Mouse (Mus musculus) cortical plate, adult 2 months (tissue): Measurements from ENCODE around the gene Gatad2b. TPM values are rescaled to one million over a fixed set of nuclear protein-coding genes. Genes with fewer than 3 reads are reported as not detected.
"Not testable (repeated sequence)": the region's sequence is repeated elsewhere in the genome, so short reads cannot be mapped to it uniquely, and the experiment has no call there.

Source experiments
- H3K27ac ChIP-seq: fragments of 200-500 bp; 2 replicates; pipeline ENCODE4 v1.5.1; 2012; ENCODE audit warnings: low read length, control low read depth, inconsistent platforms; ENCODE audit not compliant: insufficient read depth
- H3K4me1 ChIP-seq: fragments of 200-500 bp; 2 replicates; pipeline ENCODE4 v1.6.1; 2011; ENCODE audit warnings: low read length; ENCODE audit not compliant: control insufficient read depth, insufficient read depth
- H3K4me3 ChIP-seq: fragments of 200-500 bp; 2 replicates; pipeline ENCODE4 v1.5.1; 2011; ENCODE audit warnings: mild to moderate bottlenecking, low read length, control low read depth; ENCODE audit not compliant: insufficient read depth
- CTCF ChIP-seq: fragments of 200-500 bp; IDR thresholded peaks from 2 replicates; pipeline ENCODE4 v1.5.1; 2011; ENCODE audit warnings: mild to moderate bottlenecking, control low read depth, low read length; ENCODE audit not compliant: insufficient read depth; ENCODE audit errors: extremely low read depth
- POLR2A ChIP-seq: fragments of 200-500 bp; IDR thresholded peaks from 2 replicates; pipeline ENCODE4 v1.6.1; 2011; ENCODE audit warnings: mild to moderate bottlenecking, low read length, control low read depth; ENCODE audit not compliant: insufficient read depth; ENCODE audit errors: extremely low read depth
- polyA plus RNA-seq: library from polyadenylated mRNA; depleted of rRNA; stranded (reverse); fragments of >200 nt; gene quantifications from 2 replicates; pipeline ENCODE4 v1.2.3, GENCODE M21; 2012

Gene Gatad2b
- polyA plus RNA-seq, 1 experiment: 35.4 TPM

DNA sequence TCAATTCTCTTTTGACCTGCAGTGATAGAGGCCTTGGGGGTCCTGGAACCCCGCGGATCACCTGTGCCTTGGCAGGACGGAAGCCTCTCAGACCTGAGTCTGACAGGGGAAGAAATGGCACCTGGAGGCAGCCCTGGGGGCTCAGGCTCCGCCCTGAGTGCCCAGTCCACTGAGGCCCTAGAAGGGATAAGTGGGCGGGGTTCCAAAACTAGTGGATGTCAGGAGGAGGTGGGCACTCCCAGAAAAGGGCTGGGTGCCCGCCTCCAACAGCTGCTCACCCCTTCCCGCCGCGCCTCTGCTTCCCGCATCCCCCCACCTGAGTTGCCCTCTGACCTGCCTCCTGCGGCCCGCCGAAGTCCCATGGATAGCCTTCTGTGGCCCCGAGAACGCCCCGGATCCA, 16.1 kb upstream of the Gatad2b start:
- Histone ChIP-seq H3K4me3 (no peak overlapping the region), H3K4me1 (no peaks in the 10 kb centered on the region), H3K27ac (no peak overlapping the region)
- no peak for TF ChIP-seq CTCF
- no peak for TF ChIP-seq POLR2A

DNA sequence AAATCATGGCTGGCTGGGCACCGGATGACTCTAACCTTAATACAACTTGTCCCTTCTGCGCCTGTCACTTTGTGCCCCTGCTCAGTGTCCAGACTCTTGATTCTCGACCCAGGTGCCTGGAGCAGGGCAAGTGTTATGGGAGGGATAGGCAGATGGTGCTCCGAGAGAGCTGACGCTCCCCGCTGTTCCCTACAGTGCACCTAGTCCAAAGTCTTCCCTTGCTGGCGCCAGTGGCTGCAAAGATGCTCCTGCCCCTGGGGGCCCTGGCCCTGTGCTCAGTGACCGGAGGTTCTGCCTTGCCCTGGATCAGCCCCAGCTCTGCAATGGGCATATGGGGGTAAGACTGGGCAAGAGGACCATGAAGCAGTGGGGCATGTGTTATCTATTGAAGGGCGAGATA, 15.2 kb upstream of the Gatad2b start:
- Histone ChIP-seq H3K4me3 (no peak overlapping the region), H3K27ac (no peak overlapping the region), H3K4me1 (no peaks in the 10 kb centered on the region)
- TF ChIP-seq CTCF (no peak), POLR2A (no peak)

DNA sequence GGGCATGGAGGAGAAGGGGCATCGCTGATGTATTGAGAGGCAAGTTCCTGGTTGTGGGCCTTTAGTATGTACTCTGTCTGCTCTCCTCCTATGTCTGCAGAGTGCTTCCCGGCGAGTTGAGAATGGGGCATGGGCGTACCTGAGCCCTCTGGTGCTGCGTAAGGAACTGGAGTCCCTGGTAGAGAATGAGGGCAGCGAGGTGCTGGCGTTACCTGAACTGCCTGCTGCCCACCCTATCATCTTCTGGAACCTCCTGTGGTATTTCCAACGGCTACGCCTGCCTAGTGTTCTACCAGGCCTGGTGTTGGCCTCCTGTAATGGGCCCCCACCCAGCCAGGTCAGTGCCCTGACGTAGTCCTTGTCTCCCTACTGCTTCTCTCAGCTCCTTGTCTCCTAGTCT, 14.8 kb upstream of the Gatad2b start:
- Histone ChIP-seq H3K27ac (no peak overlapping the region), H3K4me1 (no peaks in the 10 kb centered on the region), H3K4me3 (no peak overlapping the region)
- TF ChIP-seq CTCF (no peak), POLR2A (no peak)

DNA sequence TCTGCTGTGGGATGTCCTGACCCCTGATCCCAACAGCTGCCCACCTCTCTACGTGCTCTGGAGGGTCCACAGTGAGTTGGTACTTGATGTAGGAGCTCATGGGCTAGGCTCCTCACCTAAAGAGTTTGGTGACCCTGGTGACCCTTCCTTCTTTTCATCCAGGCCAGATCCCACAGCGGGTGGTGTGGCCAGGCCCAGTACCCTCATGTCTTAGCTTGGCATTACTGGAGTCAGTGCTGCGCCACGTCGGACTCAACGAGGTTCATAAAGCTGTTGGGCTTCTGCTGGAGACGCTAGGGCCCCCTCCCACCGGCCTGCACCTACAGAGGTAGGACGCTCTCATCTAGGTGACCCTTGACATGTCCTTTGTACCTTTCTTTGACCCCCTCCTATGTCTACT, 13.8 kb upstream of the Gatad2b start:
- Histone ChIP-seq H3K4me1 (no peaks in the 10 kb centered on the region), H3K27ac (no peak overlapping the region), H3K4me3 (no peak overlapping the region)
- no peak for TF ChIP-seq CTCF
- TF ChIP-seq POLR2A: no peak

DNA sequence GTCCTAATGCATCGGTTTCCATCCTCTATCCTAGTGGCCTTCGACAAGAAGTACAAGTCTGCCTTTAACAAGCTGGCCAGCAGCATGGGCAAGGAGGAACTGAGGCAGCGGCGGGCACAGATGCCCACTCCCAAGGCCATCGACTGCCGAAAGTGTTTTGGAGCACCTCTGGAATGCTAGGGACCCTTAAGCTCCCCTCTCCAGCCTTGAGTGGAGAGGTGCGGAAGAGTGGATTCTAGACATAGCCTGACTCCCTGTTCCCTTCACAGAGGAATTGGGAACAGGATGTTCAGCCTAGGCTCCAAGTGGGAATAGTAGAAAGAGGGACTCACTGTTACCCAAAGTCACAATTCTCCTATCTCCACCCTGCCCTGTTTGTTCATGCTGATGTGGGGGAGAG, 13.2 kb upstream of the Gatad2b start:
- TF ChIP-seq CTCF (no peak), POLR2A (no peak)
- Histone ChIP-seq H3K4me1 (no peaks in the 10 kb centered on the region), H3K27ac (peak overlapping the region; percentile 72; the same call in 1 of the 2 replicates), H3K4me3 (no peak overlapping the region)

DNA sequence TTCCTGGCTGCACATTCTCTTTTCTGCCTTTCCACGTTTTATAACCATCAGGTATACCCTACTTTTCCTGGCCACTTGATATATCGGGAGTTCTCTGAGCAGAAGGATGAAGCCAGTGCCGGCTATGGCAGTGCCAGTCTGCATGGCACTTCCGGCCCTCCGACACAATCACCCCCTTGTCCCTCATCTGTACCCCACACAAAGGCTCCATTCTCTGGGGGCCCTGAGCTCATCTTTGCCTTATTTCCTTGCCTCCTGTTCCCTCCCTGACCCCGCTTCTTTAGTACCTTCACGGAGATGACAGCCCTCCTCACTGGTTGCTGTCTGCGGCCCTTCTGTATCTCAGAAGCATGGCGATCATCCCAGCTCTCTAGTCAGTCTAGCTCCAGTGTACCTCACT, 12.3 kb upstream of the Gatad2b start:
- no peak overlapping the region for H3K4me3 ChIP-seq
- no peaks in the 10 kb centered on the region for H3K4me1 ChIP-seq
- TF ChIP-seq CTCF (no peak), POLR2A (no peak)
- H3K27ac ChIP-seq: peak overlapping the region; percentile 72

DNA sequence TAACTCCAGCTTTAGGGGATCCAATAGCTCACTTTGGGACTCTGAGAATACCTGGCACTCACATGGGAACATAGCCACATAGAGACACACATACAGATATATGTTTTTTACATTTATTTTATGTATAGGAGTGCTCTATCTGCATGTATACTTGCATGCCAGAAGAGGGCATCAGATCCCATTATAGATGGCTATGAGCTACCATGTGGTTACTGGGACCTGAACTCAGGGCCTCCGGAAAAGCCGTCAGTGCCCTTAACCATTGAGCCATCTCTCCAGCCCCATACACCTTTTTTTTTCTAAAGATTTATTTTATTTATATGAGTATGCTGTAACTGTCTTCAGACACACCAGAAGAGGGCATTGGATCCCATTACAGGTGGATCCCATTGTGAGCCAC, 8.8 kb upstream of the Gatad2b start:
- Histone ChIP-seq H3K4me1 (no peaks in the 10 kb centered on the region), H3K4me3 (no peak overlapping the region), H3K27ac (no peak overlapping the region)
- TF ChIP-seq CTCF (no peak), POLR2A (no peak)

DNA sequence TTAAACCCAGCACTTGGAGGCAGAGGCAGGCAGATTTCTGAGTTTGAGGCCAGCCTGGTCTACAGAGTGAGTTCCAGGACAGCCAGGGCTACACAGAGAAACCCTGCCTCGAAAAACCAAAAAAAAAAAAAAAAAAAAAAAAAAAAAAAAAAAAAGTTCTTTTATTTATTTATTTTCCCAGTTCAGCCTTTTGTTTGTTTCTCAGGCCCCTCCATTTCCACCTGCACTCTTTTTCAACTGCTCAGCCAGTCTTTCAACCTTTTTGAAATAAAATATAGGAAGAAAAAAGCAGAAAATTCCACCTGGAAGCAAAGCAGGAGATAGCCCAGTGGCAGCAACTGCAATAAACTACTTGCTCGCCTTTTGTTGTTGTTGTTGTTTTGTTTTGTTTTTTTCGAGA, 3.6 kb upstream of the Gatad2b start:
- not testable (repeated sequence) for H3K4me3 ChIP-seq, H3K4me1 ChIP-seq, H3K27ac ChIP-seq

DNA sequence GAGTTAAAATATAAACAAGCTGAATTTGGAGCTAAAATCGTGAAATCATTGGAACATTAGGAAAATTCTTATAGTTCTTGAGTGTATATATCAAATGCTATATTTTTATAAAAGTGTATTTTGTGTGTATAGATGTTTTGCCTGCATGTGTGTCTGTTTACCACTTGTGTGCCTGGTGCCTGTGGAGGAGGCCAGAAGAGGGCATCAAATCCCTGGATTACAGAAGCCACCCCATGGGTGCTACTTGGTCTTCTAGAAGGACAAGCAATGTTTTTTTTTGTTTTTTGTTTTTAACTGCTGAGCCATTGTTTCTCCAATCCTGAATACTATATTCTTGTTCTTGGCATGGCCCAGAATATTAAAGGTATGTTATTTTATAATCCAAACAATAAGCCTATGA, 2.4 kb upstream of the Gatad2b start:
- Histone ChIP-seq H3K4me1 (peaks cover 2% of the 10 kb centered on the region; the same call in 1 of the 2 replicates), H3K27ac (no peak overlapping the region), H3K4me3 (no peak overlapping the region)
- TF ChIP-seq CTCF (peak; percentile 32; the same call in 1 of the 2 replicates), POLR2A (no peak)

DNA sequence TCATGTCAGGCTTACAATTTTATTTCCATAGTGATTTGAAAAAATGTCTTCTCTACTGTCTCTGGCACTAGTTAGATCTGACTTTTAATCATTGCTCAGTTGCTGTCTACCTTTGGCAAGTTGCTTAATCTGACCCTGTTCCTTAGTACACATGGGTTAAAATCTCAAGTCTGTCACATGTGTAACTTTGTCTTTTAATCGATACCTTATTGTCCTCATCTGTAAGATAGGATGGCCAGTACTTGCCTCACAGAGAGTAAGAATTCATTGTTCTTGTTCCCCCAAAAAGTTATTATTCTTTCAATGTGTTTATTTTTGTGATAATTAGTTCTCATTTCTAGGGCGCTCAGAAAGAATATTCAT, 1.0 kb upstream of the Gatad2b start:
- peaks cover 2% of the 10 kb centered on the region; the same call in 1 of the 2 replicates for H3K4me1 ChIP-seq
- peak overlapping the region; percentile 71; the same call in 1 of the 2 replicates for H3K4me3 ChIP-seq
- TF ChIP-seq CTCF (no peak), POLR2A (no peak)
- no peak overlapping the region for H3K27ac ChIP-seq
